Mouse (Mus musculus) bone marrow macrophage, adult 2 months (primary cell): ENCODE measurements around the gene Gaa. TPM values are rescaled to one million over a fixed set of nuclear protein-coding genes. Genes with fewer than 3 reads are reported as not detected.

Experiments used
- H3K27ac ChIP-seq: 2 replicates; pipeline ENCODE4 v1.5.1; 2012; ENCODE audit warnings: low read depth, low read length; ENCODE audit not compliant: insufficient read depth
- H3K4me1 ChIP-seq: 2 replicates; pipeline ENCODE4 v1.6.1; 2012; ENCODE audit warnings: low read length; ENCODE audit not compliant: control insufficient read depth, insufficient read depth
- H3K4me3 ChIP-seq: 2 replicates; pipeline ENCODE4 v1.5.1; 2012; ENCODE audit warnings: mild to moderate bottlenecking, low read length, moderate library complexity; ENCODE audit not compliant: insufficient read depth
- CTCF ChIP-seq: IDR thresholded peaks from 2 replicates; pipeline ENCODE4 v1.5.1; 2012; ENCODE audit warnings: low read depth, mild to moderate bottlenecking, low read length, moderate library complexity
- POLR2A ChIP-seq: IDR thresholded peaks from 2 replicates; pipeline ENCODE4 v1.6.1; 2012; ENCODE audit warnings: mild to moderate bottlenecking, low read depth, low read length, borderline replicate concordance
- polyA plus RNA-seq: library from polyadenylated mRNA; stranded (reverse); fragments of >200 nt; gene quantifications from 2 replicates; pipeline ENCODE4 v1.2.4, GENCODE M21; 2012; ENCODE audit not compliant: missing spikeins, insufficient read depth, insufficient read length

Gaa gene
- polyA plus RNA-seq, 1 experiment = 65.2 TPM

DNA sequence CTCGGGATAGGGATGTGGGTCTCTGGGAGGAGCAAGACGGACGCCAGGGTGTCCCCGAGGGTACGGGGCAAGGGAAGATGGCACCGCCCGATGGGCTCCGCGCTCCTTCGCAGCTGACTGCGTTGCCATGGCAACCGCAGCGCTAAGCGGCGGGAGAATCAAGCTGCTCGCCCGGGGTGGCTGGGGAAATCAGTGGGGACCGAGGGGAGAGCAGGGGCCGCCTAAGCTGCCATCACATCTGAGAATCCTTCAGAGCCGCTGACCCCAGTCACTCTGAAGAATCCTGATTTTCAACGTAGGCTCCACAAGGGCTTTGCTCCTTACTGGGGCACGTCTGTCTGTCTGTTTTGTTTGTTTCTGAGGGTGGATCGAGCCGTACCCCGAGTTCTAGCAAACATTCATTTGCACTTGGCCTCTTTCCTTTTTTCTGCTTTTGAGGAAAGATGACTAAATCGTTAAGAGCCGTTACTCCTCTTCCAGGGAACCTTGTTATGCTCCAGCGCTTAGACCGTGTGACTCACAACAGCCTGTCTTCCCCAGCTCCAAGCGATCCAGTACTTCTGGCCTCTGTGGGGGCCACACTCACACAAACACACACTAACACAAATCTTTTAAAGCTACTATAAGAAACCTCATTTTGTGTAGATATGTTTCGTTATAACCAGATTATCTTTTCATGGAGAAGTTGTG is 32.7 kb downstream of the Gaa start:
- peak overlapping the region; percentile 99 for H3K4me3 ChIP-seq
- H3K4me1 ChIP-seq = peaks cover 5% of the 10 kb centered on the region; the same call in 1 of the 2 replicates
- TF ChIP-seq POLR2A = no peak
- TF ChIP-seq CTCF = no peak
- peak overlapping the region; percentile 52; the same call in 1 of the 2 replicates for H3K27ac ChIP-seq

DNA sequence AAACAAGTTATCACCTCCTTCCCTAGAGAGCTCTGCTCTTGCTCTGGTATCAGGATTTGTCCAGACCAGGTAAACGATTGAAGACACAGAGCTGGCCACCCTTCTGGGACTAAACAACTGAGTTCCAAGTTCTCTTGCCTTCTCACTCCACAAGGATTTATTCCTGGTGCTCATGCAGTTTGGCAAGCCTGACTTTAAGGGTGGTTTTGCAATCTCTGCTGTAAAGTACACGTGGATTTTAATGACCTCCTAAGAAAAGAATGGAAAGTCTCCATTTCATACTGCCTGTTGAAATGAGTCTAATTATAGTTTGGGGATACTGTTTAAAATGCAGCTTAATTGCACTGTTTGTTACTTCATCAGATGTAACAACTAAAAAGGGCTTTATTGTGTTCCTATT is 33.3 kb downstream of the Gaa start:
- Histone ChIP-seq H3K4me3 (no peak overlapping the region), H3K27ac (no peak overlapping the region), H3K4me1 (peaks cover 5% of the 10 kb centered on the region; the same call in 1 of the 2 replicates)
- TF ChIP-seq POLR2A = no peak
- TF ChIP-seq CTCF = no peak

GRCm38 (mm10) chr11:119304904-119305712 is 37.4 kb downstream of the Gaa start:
- no peak overlapping the region for H3K27ac ChIP-seq
- no peaks in the 10 kb centered on the region for H3K4me1 ChIP-seq
- no peak overlapping the region for H3K4me3 ChIP-seq
- TF ChIP-seq POLR2A (no peak), CTCF (peak; percentile 79)

DNA sequence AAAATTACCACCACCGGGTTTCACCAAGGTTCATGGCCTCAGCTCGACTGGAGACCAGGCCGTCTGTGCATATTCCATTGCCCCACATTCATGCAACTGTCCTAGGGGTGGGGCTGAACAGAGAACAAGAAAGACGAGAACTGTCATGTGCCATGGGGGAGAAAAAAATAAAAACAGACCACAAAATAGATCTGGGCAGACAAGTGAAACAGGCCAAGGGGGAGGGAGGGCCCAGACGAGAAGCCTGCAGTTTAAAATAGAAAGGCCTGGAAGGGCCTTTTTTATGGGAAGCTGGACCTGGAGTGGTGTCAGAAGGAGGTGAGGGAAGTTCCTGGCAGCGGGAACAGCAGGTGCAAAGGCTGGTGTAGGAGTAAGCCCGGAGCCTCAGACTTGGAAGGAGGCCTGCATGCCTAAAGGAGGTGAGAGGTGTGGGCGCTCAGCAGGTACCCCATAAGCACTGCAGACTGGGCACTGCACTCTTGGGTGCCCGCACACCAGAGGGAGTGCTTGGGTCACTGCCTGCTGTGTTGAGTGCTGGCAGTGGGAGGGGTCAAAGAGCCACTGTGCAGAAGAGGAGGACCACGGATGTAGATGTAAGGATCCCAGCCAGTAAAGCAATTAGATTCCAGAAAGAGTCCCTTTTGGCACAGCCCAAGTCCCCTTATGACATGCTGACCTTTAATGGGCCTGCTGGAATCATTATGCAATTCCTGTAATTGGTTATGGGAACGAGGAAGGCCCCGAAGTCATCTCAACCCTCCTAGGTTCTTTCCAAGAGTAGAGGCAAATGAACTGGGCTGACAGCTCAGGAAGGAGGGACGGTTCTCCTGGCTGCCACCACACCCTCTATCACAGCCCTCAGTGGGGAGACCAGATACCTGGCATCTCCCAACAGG is 39.3 kb downstream of the Gaa start:
- Histone ChIP-seq H3K27ac (no peak overlapping the region), H3K4me1 (no peaks in the 10 kb centered on the region), H3K4me3 (no peak overlapping the region)
- TF ChIP-seq POLR2A (no peak), CTCF (no peak)

GRCm38 (mm10) chr11:119307658-119307867 is 39.9 kb downstream of the Gaa start, which contains the start of gene Card14:
TSS of gene Card14 (plus strand) at chr11:119307768.
- Histone ChIP-seq H3K4me1 (no peaks in the 10 kb centered on the region), H3K27ac (no peak within 1 kb of the TSS), H3K4me3 (no peak within 1 kb of the TSS)
- TF ChIP-seq CTCF = no peak

DNA sequence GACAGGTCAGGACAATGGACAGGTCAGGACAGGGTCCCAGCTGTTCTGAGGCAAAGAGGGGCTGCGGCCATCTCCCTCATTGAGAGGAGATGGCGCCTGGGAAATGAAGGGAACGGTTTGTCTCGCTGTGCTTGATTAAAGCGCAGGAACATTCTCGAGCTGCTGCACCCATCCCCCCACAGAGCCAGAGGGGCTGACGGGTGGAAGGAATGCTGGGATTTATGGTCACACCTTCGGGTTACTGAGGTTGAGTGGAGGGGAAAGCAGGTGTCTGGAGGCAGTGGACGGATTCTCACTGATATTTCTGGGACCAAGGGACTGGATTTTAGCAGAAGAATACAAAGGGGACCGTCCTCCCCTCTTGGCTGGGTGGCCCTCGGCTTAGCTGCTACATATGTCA is 40.2 kb downstream of the Gaa start:
- Histone ChIP-seq H3K27ac (no peak overlapping the region), H3K4me1 (no peaks in the 10 kb centered on the region), H3K4me3 (no peak overlapping the region)
- TF ChIP-seq CTCF (no peak), POLR2A (no peak)

- peaks cover 14% of the 10 kb centered on the region for H3K4me1 ChIP-seq
- no peak for TF ChIP-seq POLR2A
- TF ChIP-seq CTCF = no peak
- H3K4me3 ChIP-seq = no peak overlapping the region
- H3K27ac ChIP-seq = no peak overlapping the region
These were observed 42.9 kb downstream of the Gaa start for GRCm38 (mm10) chr11:119310621-119311020.

GRCm38 (mm10) chr11:119314252-119314936 is 46.7 kb downstream of the Gaa start:
- Histone ChIP-seq H3K4me3 (no peak overlapping the region), H3K27ac (no peak overlapping the region)
- no peak for TF ChIP-seq POLR2A
- TF ChIP-seq CTCF = no peak

GRCm38 (mm10) chr11:119316720-119317119 is 49.0 kb downstream of the Gaa start:
- Histone ChIP-seq H3K4me1 (peaks cover 14% of the 10 kb centered on the region), H3K27ac (no peak overlapping the region), H3K4me3 (no peak overlapping the region)
- TF ChIP-seq POLR2A = no peak
- no peak for TF ChIP-seq CTCF

More at GRCm38 (mm10) chr11:119314252-119314936, 46.7 kb downstream of the Gaa start:
- H3K4me1 ChIP-seq = peaks cover 14% of the 10 kb centered on the region

GRCm38 (mm10) chr11:119322521-119322920 is 54.8 kb downstream of the Gaa start:
- H3K4me3 ChIP-seq = no peak overlapping the region
- no peak overlapping the region for H3K27ac ChIP-seq
- no peak for TF ChIP-seq POLR2A
- TF ChIP-seq CTCF = no peak
- H3K4me1 ChIP-seq = no peaks in the 10 kb centered on the region
